Mouse (Mus musculus): Measurements from ENCODE around the gene Dlg2. TPM values are rescaled to one million over a fixed set of nuclear protein-coding genes. Genes with fewer than 3 reads are reported as not detected.

The Dlg2 gene
- polyA plus RNA-seq, 1 experiment from 2014 or later: 38.4 TPM

GRCm38 (mm10) chr7:92047271-92047670 is 1570.8 kb downstream of the Dlg2 start:
- 33% methylated on average over 2 of the region's 2 CpGs for WGBS
- no peak for ATAC-seq

GRCm38 (mm10) chr7:92048876-92049275 is 1572.4 kb downstream of the Dlg2 start:
- Histone ChIP-seq H3K27me3 (replicated peaks; ENCODE audit: control insufficient read depth, insufficient read depth, low read length) (no peaks in the 10 kb centered on the region), H3K9me3 (ENCODE audit: control insufficient read depth, low read length) (no peaks in the 10 kb centered on the region)
- WGBS: 93% methylated on average over 1 of the region's 1 CpGs

More at GRCm38 (mm10) chr7:92047271-92047670, 1570.8 kb downstream of the Dlg2 start:
- no peak overlapping the region for H3K9ac ChIP-seq (replicated peaks; ENCODE audit: low read depth, low read length)
- H3K27me3 ChIP-seq (replicated peaks; ENCODE audit: control insufficient read depth, insufficient read depth, low read length): no peaks in the 10 kb centered on the region
- H3K4me1 ChIP-seq (replicated peaks; ENCODE audit: control insufficient read depth, insufficient read depth, low read length): no peaks in the 10 kb centered on the region
- H3K4me2 ChIP-seq (ENCODE audit: low read length): no peak overlapping the region
- no peaks in the 10 kb centered on the region for H3K9me3 ChIP-seq (ENCODE audit: control insufficient read depth, low read length)
- no peak overlapping the region for H3K27ac ChIP-seq (ENCODE audit: low read length)
- no peak overlapping the region for H3K4me3 ChIP-seq (replicated peaks; ENCODE audit: low read length)
- H3K36me3 ChIP-seq (ENCODE audit: control insufficient read depth, insufficient read depth): no peaks in the 10 kb centered on the region

GRCm38 (mm10) chr7:92066851-92067250 is 1590.4 kb downstream of the Dlg2 start:
- no peaks in the 10 kb centered on the region for H3K27me3 ChIP-seq (replicated peaks; ENCODE audit: control insufficient read depth, insufficient read depth, low read length)
- H3K4me3 ChIP-seq (replicated peaks; ENCODE audit: low read length): no peak overlapping the region
- 36% methylated on average over 4 of the region's 4 CpGs for WGBS
- no peaks in the 10 kb centered on the region for H3K36me3 ChIP-seq (ENCODE audit: control insufficient read depth, insufficient read depth)
- H3K4me2 ChIP-seq (ENCODE audit: low read length): no peak overlapping the region
- H3K27ac ChIP-seq (ENCODE audit: low read length): no peak overlapping the region
- no peak overlapping the region for H3K9ac ChIP-seq (replicated peaks; ENCODE audit: low read depth, low read length)
- no peaks in the 10 kb centered on the region for H3K9me3 ChIP-seq (ENCODE audit: control insufficient read depth, low read length)
- ATAC-seq: no peak
- H3K4me1 ChIP-seq (replicated peaks; ENCODE audit: control insufficient read depth, insufficient read depth, low read length): no peaks in the 10 kb centered on the region

More at GRCm38 (mm10) chr7:92048876-92049275, 1572.4 kb downstream of the Dlg2 start:
- Histone ChIP-seq H3K9ac (replicated peaks; ENCODE audit: low read depth, low read length) (no peak overlapping the region), H3K4me2 (ENCODE audit: low read length) (no peak overlapping the region), H3K27ac (ENCODE audit: low read length) (no peak overlapping the region), H3K4me3 (replicated peaks; ENCODE audit: low read length) (no peak overlapping the region), H3K4me1 (replicated peaks; ENCODE audit: control insufficient read depth, insufficient read depth, low read length) (no peaks in the 10 kb centered on the region), H3K36me3 (ENCODE audit: control insufficient read depth, insufficient read depth) (no peaks in the 10 kb centered on the region)
- no peak for ATAC-seq

- Histone ChIP-seq H3K9ac (replicated peaks; ENCODE audit: low read depth, low read length) (no peak overlapping the region), H3K4me2 (ENCODE audit: low read length) (no peak overlapping the region), H3K27ac (ENCODE audit: low read length) (no peak overlapping the region), H3K9me3 (ENCODE audit: control insufficient read depth, low read length) (no peaks in the 10 kb centered on the region), H3K36me3 (ENCODE audit: control insufficient read depth, insufficient read depth) (no peaks in the 10 kb centered on the region), H3K27me3 (replicated peaks; ENCODE audit: control insufficient read depth, insufficient read depth, low read length) (no peaks in the 10 kb centered on the region), H3K4me3 (replicated peaks; ENCODE audit: low read length) (no peak overlapping the region), H3K4me1 (replicated peaks; ENCODE audit: control insufficient read depth, insufficient read depth, low read length) (no peaks in the 10 kb centered on the region)
- no peak for ATAC-seq
- WGBS: 64% methylated on average over 2 of the region's 3 CpGs
Measured at GRCm38 (mm10) chr7:92087429-92087828, 1611.0 kb downstream of the Dlg2 start.

GRCm38 (mm10) chr7:92093860-92094259 is 1617.4 kb downstream of the Dlg2 start:
- H3K4me1 ChIP-seq (replicated peaks; ENCODE audit: control insufficient read depth, insufficient read depth, low read length): no peaks in the 10 kb centered on the region
- H3K36me3 ChIP-seq (ENCODE audit: control insufficient read depth, insufficient read depth): no peaks in the 10 kb centered on the region
- H3K27me3 ChIP-seq (replicated peaks; ENCODE audit: control insufficient read depth, insufficient read depth, low read length): no peaks in the 10 kb centered on the region
- no peak overlapping the region for H3K4me2 ChIP-seq (ENCODE audit: low read length)
- 4% methylated on average over 3 of the region's 3 CpGs for WGBS
- H3K9me3 ChIP-seq (ENCODE audit: control insufficient read depth, low read length): no peaks in the 10 kb centered on the region
- peak; percentile 89 for ATAC-seq
- no peak overlapping the region for H3K4me3 ChIP-seq (replicated peaks; ENCODE audit: low read length)
- H3K27ac ChIP-seq (ENCODE audit: low read length): no peak overlapping the region
- no peak overlapping the region for H3K9ac ChIP-seq (replicated peaks; ENCODE audit: low read depth, low read length)

- no peak overlapping the region for H3K27ac ChIP-seq (ENCODE audit: low read length)
- H3K4me2 ChIP-seq (ENCODE audit: low read length): no peak overlapping the region
- H3K9me3 ChIP-seq (ENCODE audit: control insufficient read depth, low read length): no peaks in the 10 kb centered on the region
- no peaks in the 10 kb centered on the region for H3K36me3 ChIP-seq (ENCODE audit: control insufficient read depth, insufficient read depth)
- no peaks in the 10 kb centered on the region for H3K27me3 ChIP-seq (replicated peaks; ENCODE audit: control insufficient read depth, insufficient read depth, low read length)
- H3K4me3 ChIP-seq (replicated peaks; ENCODE audit: low read length): no peak overlapping the region
- WGBS: 77% methylated on average over 3 of the region's 3 CpGs
- no peak overlapping the region for H3K9ac ChIP-seq (replicated peaks; ENCODE audit: low read depth, low read length)
- no peak for ATAC-seq
- H3K4me1 ChIP-seq (replicated peaks; ENCODE audit: control insufficient read depth, insufficient read depth, low read length): no peaks in the 10 kb centered on the region
Measured at GRCm38 (mm10) chr7:92095198-92095597, 1618.7 kb downstream of the Dlg2 start.

GRCm38 (mm10) chr7:92100847-92101246 is 1624.4 kb downstream of the Dlg2 start:
- Histone ChIP-seq H3K4me2 (ENCODE audit: low read length) (no peak overlapping the region), H3K9ac (replicated peaks; ENCODE audit: low read depth, low read length) (no peak overlapping the region), H3K9me3 (ENCODE audit: control insufficient read depth, low read length) (no peaks in the 10 kb centered on the region), H3K4me1 (replicated peaks; ENCODE audit: control insufficient read depth, insufficient read depth, low read length) (no peaks in the 10 kb centered on the region), H3K27me3 (replicated peaks; ENCODE audit: control insufficient read depth, insufficient read depth, low read length) (no peaks in the 10 kb centered on the region), H3K4me3 (replicated peaks; ENCODE audit: low read length) (no peak overlapping the region), H3K36me3 (ENCODE audit: control insufficient read depth, insufficient read depth) (no peaks in the 10 kb centered on the region), H3K27ac (ENCODE audit: low read length) (0 out of 2 replicates have a peak overlapping the region, but pooled peaks have one; percentile 11)
- 71% methylated on average over 2 of the region's 2 CpGs for whole genome bisulfite sequencing
- ATAC-seq: peak; percentile 30

GRCm38 (mm10) chr7:92102892-92103543 is 1626.5 kb downstream of the Dlg2 start:
- no peak overlapping the region for H3K27ac ChIP-seq (ENCODE audit: low read length)
- H3K36me3 ChIP-seq (ENCODE audit: control insufficient read depth, insufficient read depth): no peaks in the 10 kb centered on the region
- no peaks in the 10 kb centered on the region for H3K27me3 ChIP-seq (replicated peaks; ENCODE audit: control insufficient read depth, insufficient read depth, low read length)
- H3K9me3 ChIP-seq (ENCODE audit: control insufficient read depth, low read length): no peaks in the 10 kb centered on the region
- no peaks in the 10 kb centered on the region for H3K4me1 ChIP-seq (replicated peaks; ENCODE audit: control insufficient read depth, insufficient read depth, low read length)
- 19% methylated on average over 4 of the region's 4 CpGs for WGBS
- H3K4me3 ChIP-seq (replicated peaks; ENCODE audit: low read length): no peak overlapping the region
- ATAC-seq: peak; percentile 83
- no peak overlapping the region for H3K4me2 ChIP-seq (ENCODE audit: low read length)
- no peak overlapping the region for H3K9ac ChIP-seq (replicated peaks; ENCODE audit: low read depth, low read length)

GRCm38 (mm10) chr7:92105477-92105876 is 1629.0 kb downstream of the Dlg2 start:
- ATAC-seq: peak; percentile 47
- no peak overlapping the region for H3K4me3 ChIP-seq (replicated peaks; ENCODE audit: low read length)
- H3K27ac ChIP-seq (ENCODE audit: low read length): no peak overlapping the region
- H3K9ac ChIP-seq (replicated peaks; ENCODE audit: low read depth, low read length): no peak overlapping the region
- no peaks in the 10 kb centered on the region for H3K36me3 ChIP-seq (ENCODE audit: control insufficient read depth, insufficient read depth)
- H3K9me3 ChIP-seq (ENCODE audit: control insufficient read depth, low read length): no peaks in the 10 kb centered on the region
- no peaks in the 10 kb centered on the region for H3K27me3 ChIP-seq (replicated peaks; ENCODE audit: control insufficient read depth, insufficient read depth, low read length)
- no peaks in the 10 kb centered on the region for H3K4me1 ChIP-seq (replicated peaks; ENCODE audit: control insufficient read depth, insufficient read depth, low read length)
- no peak overlapping the region for H3K4me2 ChIP-seq (ENCODE audit: low read length)
- 46% methylated on average over 2 of the region's 2 CpGs for WGBS

- Histone ChIP-seq H3K9ac (replicated peaks; ENCODE audit: low read depth, low read length) (no peak overlapping the region), H3K4me3 (replicated peaks; ENCODE audit: low read length) (no peak overlapping the region), H3K27me3 (replicated peaks; ENCODE audit: control insufficient read depth, insufficient read depth, low read length) (no peaks in the 10 kb centered on the region), H3K27ac (ENCODE audit: low read length) (no peak overlapping the region), H3K9me3 (ENCODE audit: control insufficient read depth, low read length) (no peaks in the 10 kb centered on the region), H3K4me1 (replicated peaks; ENCODE audit: control insufficient read depth, insufficient read depth, low read length) (no peaks in the 10 kb centered on the region), H3K4me2 (ENCODE audit: low read length) (no peak overlapping the region), H3K36me3 (ENCODE audit: control insufficient read depth, insufficient read depth) (no peaks in the 10 kb centered on the region)
- WGBS: 81% methylated on average over 2 of the region's 2 CpGs
- ATAC-seq: no peak
Measured at GRCm38 (mm10) chr7:92105956-92106355, 1629.5 kb downstream of the Dlg2 start.
